Mouse (Mus musculus): ENCODE measurements around the gene Dusp1. TPM values are rescaled to one million over a fixed set of nuclear protein-coding genes. Genes with fewer than 3 reads are reported as not detected.
A peak's percentile ranks its signal among the peaks of the same experiment; 100 is the strongest.

The Dusp1 gene
- polyA plus RNA-seq, 1 experiment: 326 TPM

DNA sequence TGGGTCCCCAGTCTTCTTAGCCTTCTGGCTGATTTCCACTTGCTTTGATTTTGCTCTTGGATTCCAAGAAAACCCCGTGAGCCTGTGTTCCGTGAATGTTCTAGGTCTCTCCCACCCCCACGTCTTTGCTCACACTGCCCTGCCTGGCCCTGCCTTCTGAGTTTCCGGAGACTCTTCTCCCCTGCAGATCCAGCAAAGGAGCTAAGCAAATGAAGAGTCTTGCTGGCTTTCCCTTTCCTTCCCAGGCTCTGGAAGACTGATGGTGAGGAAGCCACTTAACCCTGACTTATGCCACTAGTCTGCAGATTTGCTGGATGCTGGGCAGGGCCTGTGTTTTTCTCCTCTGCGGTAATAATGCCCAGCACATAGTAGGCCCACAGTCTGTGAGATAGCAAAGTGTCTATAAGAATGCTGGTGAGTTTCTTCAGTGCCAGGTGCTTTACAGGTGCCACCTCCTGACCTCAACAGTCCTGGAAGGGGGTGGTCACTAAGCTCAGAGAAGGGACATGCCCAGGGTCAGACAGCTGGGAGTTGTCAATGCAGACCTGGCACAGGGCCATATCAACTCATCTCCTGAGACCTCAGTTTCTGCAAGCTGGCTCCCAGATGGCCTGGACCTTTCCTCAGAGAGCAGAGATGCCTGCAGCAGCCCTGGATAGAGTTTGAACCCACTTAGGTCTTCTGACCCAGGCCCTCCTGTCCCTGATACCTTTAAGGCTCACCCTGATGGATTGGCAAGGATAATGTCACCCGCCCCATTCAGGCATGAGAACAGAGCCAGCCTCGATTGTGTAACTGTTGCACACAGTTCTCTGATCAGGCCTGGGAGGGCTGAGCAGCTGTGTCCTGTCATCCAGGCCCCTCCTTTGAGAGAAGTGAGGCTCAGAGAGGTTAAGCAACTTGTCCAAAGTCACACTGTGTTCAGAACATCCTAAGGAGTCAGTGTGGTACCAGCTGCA, 49.8 kb downstream of the Dusp1 start:
- Histone ChIP-seq H3K27ac (replicated peaks; ENCODE audit: low read depth, low read length) (peak overlapping the region; percentile 88), H3K4me3 (ENCODE audit: insufficient read depth, low read depth, low read length) (no peak overlapping the region), H3K4me1 (ENCODE audit: control insufficient read depth, insufficient read depth, insufficient read length, low read length) (peaks cover 32% of the 10 kb centered on the region)

GRCm38 (mm10) chr17:26511256-26511655, 50.7 kb downstream of the Dusp1 start:
- no peak overlapping the region for H3K4me3 ChIP-seq (ENCODE audit: insufficient read depth, low read depth, low read length)
- no peak overlapping the region for H3K27ac ChIP-seq (replicated peaks; ENCODE audit: low read depth, low read length)
- peaks cover 32% of the 10 kb centered on the region for H3K4me1 ChIP-seq (ENCODE audit: control insufficient read depth, insufficient read depth, insufficient read length, low read length)

DNA sequence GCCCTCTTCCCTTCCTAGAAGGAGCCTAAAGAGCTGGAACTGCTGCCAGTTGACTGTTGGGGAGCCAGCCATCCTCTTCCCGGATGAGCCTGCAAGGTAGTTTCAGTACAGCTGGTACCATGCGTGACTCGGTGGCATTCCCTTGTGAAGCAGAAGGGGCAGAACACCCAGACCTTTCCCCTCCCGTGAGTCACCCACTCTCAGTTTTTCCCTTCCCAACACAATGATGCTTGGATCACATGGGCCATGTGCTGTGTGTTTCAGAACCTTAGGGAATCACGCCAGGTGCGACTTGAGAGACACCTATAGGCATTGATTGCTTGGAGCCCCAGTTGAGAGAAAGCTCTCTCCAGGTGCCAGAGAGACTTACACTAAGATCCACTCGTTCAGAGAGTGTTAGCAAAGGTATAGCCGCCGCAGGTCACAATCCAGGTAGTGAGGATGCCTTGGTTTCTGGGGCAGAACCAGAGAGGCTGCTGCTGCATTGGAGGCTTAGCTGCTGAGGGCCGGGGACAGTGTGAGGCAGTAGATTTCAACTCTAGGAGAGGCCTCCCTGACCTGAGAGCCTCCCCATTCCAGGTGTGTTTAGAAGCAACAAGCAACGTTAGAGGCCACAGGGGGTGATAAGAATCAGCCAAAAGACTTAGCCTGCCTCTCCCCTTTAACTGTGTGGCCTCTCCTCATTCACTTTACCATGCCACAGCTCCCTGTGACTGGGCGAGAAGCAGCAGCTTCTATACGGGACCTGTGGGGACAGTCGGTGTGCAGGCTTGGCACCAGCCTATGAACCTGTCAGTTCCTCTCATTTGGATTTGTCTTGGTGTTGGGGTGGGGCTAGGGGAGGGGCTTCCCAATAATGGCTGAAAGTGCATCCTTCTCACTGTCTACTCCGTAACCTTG, 51.5 kb downstream of the Dusp1 start:
- H3K27ac ChIP-seq (replicated peaks; ENCODE audit: low read depth, low read length): no peak overlapping the region
- no peak overlapping the region for H3K4me3 ChIP-seq (ENCODE audit: insufficient read depth, low read depth, low read length)
- H3K4me1 ChIP-seq (ENCODE audit: control insufficient read depth, insufficient read depth, insufficient read length, low read length): peaks cover 32% of the 10 kb centered on the region

DNA sequence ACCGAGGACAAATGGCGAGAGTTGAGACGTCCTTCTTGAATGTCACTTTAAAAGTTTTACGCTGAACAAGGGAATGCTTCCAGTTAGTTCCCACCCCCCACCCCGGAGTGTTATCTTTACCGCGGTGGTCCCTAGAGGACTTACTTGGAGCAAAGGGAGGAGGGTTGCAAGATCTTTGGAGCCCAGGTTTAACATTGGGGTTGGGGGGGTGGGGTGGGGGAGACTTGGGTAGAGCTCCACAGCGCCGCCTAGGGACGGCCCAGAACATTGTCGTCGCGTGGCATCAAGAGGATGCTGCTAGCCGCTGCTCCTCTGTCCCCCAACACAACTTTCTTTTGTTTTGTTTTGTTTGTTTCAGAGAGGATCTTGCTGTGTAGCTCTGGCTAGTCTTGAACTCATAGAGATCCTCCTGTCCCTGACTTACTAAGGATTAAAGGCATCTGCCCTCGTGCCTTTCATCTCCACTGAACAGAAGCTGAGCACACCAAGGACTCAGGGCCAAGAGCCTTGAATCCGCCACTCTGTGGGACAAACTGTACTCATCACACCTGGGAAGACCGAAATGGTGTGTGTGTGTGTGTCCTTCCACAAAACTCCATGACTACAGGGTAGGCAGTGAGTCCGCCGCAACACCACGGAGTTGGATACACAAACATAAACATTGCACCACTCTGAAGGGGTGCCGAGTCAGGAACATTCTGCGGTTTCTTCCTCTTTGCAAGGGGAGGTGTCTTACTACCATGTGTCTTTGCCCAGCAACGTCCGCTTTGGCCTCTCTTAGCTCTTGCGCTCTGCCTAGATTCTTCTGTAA, 52.8 kb downstream of the Dusp1 start:
- Histone ChIP-seq H3K4me1 (ENCODE audit: control insufficient read depth, insufficient read depth, insufficient read length, low read length) (peaks cover 24% of the 10 kb centered on the region), H3K27ac (replicated peaks; ENCODE audit: low read depth, low read length) (peak overlapping the region; percentile 100), H3K4me3 (ENCODE audit: insufficient read depth, low read depth, low read length) (peak overlapping the region; percentile 81)

DNA sequence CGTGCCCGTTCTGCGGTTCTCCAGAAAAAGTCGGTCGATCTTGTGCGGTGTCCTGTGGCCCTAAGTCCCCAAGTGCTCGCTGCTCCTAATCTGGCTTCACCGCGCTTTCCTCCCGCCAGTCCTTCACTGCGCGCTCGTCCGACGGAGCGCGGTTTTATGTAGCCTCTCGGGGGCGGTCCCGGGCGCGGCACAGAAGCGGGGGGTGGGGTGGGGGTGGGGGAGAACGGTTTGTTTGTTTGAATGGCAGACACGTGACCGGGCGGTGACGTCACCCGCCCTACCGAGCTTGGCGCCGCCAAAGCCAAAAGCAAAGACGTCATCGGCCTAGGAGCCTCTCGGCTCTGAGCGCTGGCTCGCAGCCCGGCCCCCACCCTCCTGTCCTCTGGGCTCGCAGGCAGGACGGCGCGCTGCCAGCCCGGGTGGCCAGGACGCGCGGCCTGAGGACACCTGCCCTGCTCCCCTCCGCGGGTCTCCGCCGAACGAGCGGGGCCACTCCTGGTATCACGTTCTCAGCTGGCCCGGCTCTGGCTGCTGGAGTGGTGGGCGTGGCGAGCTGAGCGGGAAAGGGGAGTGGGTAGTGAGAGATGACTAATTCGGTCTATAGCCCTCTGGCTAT, 53.5 kb downstream of the Dusp1 start:
- Histone ChIP-seq H3K4me3 (ENCODE audit: insufficient read depth, low read depth, low read length) (peak overlapping the region; percentile 81), H3K27ac (replicated peaks; ENCODE audit: low read depth, low read length) (peak overlapping the region; percentile 100), H3K4me1 (ENCODE audit: control insufficient read depth, insufficient read depth, insufficient read length, low read length) (peaks cover 20% of the 10 kb centered on the region)

DNA sequence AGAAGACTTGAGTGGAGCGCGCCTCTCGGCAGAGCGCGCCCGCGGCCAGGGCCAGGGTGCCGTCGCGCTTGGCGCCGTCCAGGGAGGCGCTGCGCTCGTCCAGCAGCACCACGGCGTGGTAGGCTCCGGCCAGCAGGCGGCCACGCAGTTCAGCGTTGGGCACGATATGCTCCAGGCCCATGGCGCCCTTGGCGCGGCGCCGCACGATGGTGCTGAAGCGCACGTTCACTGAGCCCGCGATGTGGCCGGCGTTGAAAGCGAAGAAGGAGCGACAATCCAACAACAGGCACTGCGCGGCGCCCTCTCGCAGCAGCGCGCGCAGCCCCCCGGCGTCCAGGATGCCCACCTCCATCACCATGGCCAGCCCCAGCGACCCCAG, 54.0 kb downstream of the Dusp1 start:
- Histone ChIP-seq H3K4me1 (ENCODE audit: control insufficient read depth, insufficient read depth, insufficient read length, low read length) (peaks cover 16% of the 10 kb centered on the region), H3K4me3 (ENCODE audit: insufficient read depth, low read depth, low read length) (peak overlapping the region; percentile 79), H3K27ac (replicated peaks; ENCODE audit: low read depth, low read length) (peak overlapping the region; percentile 94)

DNA sequence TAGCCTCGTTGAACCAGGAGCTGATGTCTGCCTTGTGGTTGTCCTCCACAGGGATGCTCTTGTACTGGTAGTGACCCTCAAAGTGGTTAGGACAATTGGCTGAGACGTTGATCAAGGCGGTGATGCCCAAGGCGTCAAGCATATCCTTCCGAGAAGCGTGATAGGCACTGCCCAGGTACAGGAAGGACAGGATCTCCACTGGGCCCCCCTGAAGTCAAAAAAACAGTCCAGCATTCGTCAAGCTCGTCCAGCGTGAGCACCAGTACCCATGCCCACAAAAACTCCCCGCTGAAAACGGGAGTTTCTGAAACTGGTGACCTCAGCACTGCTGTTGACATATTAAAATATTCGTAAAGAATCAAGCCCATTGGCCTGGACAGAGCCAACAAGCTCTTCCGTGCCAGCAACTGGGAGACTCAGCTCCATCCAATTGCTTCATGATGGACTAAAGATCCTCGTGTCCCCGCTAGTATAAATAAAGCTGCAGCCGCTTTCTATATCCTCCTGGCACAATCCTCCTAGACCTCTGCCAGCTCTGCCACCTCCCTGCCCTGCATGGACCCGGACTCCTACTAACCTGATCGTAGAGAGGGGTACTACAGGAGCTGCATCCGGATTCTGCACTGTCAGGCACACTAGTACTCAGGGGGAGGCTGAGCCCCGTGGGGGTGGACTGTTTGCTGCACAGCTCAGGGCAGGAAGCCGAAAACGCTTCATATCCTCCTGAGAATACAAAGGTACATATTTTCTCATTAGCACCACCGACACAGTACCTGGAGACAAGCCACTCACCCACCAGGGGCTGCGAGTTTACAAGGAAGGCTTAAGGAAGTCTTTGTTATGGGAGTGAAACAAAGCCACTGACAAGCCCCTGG, 54.7 kb downstream of the Dusp1 start:
- Histone ChIP-seq H3K4me3 (ENCODE audit: insufficient read depth, low read depth, low read length) (peak overlapping the region; percentile 79), H3K4me1 (ENCODE audit: control insufficient read depth, insufficient read depth, insufficient read length, low read length) (peaks cover 9% of the 10 kb centered on the region; the same call in 1 of the 2 replicates), H3K27ac (replicated peaks; ENCODE audit: low read depth, low read length) (peak overlapping the region; percentile 94)

- peaks cover 3% of the 10 kb centered on the region; the same call in 1 of the 2 replicates for H3K4me1 ChIP-seq (ENCODE audit: control insufficient read depth, insufficient read depth, insufficient read length, low read length)
Measured at GRCm38 (mm10) chr17:26506031-26506641, 55.8 kb downstream of the Dusp1 start.

DNA sequence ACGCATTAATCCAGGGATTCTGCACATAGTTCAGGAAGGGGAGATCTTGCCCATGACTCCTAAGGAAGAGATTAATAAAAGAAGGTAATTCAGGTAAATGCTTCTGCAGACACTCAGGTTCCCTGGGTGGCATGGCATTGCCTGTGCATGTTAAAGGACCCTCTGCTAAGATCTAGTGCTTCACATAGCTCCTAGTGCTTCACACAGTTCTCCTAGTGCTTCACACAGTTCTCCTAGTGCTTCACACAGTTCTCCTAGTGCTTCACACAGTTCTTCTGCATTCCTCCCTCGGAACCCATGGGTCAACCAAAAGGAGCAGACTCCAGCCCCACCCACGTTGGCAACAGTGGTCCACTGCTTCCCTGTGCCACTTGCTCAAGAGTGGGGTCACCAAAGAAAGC, 56.7 kb downstream of the Dusp1 start:
- peaks cover 3% of the 10 kb centered on the region; the same call in 1 of the 2 replicates for H3K4me1 ChIP-seq (ENCODE audit: control insufficient read depth, insufficient read depth, insufficient read length, low read length)

More at GRCm38 (mm10) chr17:26506031-26506641, 55.8 kb downstream of the Dusp1 start:
- peak overlapping the region; percentile 94 for H3K27ac ChIP-seq (replicated peaks; ENCODE audit: low read depth, low read length)
- peak overlapping the region; percentile 79 for H3K4me3 ChIP-seq (ENCODE audit: insufficient read depth, low read depth, low read length)

DNA sequence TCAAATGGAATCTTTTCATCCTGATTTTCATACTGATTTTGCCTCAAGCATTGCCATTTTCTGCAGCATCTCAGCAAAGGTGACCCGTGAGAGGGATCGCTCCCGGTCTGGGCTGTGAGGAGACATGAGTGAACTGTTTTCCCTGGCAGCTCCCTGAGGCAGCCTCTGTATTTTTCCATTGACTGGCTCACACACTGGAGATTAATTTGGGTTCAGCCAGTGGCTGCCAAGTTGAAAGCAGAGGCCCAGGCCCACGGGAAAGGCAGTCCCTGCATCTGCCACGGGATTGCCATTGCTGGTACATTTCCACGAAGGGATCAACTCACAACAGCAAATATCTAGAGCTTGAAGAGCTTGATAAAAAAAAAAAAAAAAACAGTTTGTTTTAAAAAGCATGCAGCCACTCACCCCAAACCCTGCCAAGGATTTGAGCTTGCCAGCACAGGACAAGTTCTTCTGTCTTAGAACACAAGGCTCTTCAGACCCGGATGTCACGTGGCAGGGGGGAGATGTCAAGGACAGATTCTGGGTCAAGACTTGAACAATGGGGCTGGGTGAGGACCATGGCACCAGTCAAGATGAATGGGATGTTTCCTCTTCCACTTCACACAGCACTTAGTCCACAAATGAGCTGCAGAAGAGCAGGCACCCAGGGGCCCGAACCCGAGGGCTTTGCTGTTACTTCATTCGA, 57.8 kb downstream of the Dusp1 start:
- peak overlapping the region; percentile 41 for H3K4me3 ChIP-seq (ENCODE audit: insufficient read depth, low read depth, low read length)
- peak overlapping the region; percentile 87 for H3K27ac ChIP-seq (replicated peaks; ENCODE audit: low read depth, low read length)
- H3K4me1 ChIP-seq (ENCODE audit: control insufficient read depth, insufficient read depth, insufficient read length, low read length): peaks cover 3% of the 10 kb centered on the region; the same call in 1 of the 2 replicates

More for the DNA sequence above, 56.7 kb downstream of the Dusp1 start:
- Histone ChIP-seq H3K4me3 (ENCODE audit: insufficient read depth, low read depth, low read length) (peak overlapping the region; percentile 79), H3K27ac (replicated peaks; ENCODE audit: low read depth, low read length) (peak overlapping the region; percentile 94)

DNA sequence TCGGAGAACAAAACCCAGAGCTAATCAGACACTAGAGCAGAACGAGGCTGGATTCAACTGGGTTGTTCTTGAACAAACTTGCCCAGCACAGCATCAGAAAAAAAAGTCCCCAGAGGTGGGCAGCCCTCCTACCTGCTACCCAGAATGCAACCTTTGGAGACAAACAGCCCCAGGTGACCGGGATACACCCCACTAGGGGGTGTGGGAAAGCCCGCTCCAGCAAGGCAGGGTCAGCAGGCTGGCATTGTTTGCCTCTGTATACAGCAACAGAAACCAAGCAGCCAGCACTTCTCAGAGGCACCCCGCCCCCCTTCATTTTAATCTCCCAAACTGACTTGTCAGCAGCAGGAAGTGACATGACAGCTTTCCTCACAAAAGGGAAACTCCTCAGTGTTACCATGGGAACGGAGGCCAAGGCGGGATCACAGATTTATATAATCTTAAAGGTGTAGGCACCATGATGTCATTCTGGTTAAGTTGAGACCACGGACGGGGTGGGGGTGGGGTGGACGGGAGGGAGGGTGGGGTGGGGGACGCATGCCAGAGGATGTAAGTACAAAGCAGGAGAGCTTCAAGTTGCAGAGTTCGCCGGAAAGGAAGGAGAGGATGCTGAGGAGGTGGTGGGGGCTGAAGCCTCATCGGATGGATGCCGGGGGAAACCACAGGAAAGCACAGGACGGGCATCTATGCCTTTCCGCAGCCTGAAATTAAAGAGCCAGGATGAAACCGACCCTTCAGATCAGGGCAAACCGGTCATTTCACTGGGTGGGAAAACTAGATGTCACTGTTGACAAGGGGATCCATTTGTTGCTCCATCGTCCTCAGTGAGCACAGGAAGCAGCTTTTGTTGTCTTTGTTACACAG, 58.9 kb downstream of the Dusp1 start:
- peaks cover 4% of the 10 kb centered on the region; the same call in 1 of the 2 replicates for H3K4me1 ChIP-seq (ENCODE audit: control insufficient read depth, insufficient read depth, insufficient read length, low read length)
- peak overlapping the region; percentile 87 for H3K27ac ChIP-seq (replicated peaks; ENCODE audit: low read depth, low read length)
- H3K4me3 ChIP-seq (ENCODE audit: insufficient read depth, low read depth, low read length): peak overlapping the region; percentile 41

DNA sequence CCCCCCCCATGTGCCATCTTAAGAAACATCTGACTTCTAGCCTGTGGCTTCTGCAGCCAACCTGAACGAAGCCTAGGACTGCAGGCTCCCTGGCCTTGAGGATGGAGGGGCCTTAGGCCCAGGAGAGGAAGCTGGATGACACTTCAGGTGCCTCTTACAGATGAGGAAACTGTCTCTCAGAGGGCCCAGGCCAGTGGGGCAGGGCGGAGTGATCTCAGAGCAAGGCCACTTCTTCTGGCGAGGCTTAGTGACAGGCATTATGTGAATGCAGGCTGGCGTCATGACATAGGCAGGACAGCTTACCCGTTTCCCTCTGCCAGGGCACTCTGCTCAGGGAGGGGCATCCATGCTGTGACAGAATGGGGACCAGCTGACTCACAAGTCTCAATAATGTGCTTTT, 60.1 kb downstream of the Dusp1 start:
- H3K4me3 ChIP-seq (ENCODE audit: insufficient read depth, low read depth, low read length): no peak overlapping the region
- H3K27ac ChIP-seq (replicated peaks; ENCODE audit: low read depth, low read length): no peak overlapping the region
- H3K4me1 ChIP-seq (ENCODE audit: control insufficient read depth, insufficient read depth, insufficient read length, low read length): peaks cover 16% of the 10 kb centered on the region

Measured in brown adipose tissue, adult 24 weeks (tissue).